Mouse (Mus musculus): Measurements from ENCODE around the gene Il7r.

DNA sequence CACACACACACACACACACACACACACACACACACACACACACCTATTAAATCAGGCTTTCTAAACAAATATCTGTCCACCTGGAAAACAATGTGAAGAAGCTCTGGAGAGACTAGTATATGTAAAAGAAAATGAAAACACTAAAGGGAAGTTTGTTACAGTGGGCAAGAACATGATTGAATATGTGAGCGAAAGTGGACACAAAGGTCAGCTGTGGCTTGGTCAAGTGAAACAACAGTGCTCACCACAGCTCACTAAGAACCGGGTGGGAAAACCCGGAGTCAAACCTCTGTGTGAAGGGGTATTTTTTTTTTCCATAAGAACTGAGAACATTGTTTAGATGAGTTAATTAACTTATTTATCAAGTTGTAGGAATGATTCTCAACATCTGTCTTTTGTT lies 6.9 kb downstream of the Il7r start:
- TF ChIP-seq GATA1 (IDR thresholded peaks at IDR 0.05; ENCODE audit: borderline replicate concordance, low read length): no peak
- no peak for TF ChIP-seq FLI1 (IDR thresholded peaks at IDR 0.05; ENCODE audit: low read length)
